ENCODE assay signal across 8 mouse cellular contexts in the genomic region with DNA sequence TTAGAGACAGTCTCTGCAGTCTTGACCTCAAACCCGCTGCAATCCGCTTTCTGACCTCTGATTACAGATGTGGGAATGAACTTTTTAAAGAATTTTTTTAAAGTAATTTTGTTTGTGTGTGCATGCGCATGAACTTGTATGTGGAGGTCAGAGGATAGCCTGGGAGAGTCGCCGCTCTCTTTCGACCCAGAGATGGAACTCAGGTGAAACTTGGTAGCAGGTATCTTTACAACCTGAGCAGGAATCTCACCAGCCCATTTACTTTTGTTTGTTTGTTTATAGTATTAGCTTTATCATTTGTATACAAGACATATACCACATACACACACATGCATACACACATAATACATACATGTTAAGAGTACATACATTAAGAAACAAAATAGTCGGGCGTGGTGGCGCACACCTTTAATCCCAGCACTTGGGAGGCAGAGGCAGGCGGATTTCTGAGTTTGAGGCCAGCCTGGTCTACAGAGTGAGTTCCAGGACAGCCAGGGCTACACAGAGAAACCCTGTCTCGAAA. TPM values are rescaled to one million over a fixed set of nuclear protein-coding genes. Genes with fewer than 3 reads are reported as not detected.
DNase-seq lines count a peak whose midpoint lies in the region; ATAC-seq and TF ChIP-seq lines count a peak whose summit lies in the region.

No protein-coding gene starts in this region.

- 52% methylated on average over 11 of the region's 11 CpGs for WGBS in embryonic facial prominence, embryonic 14.5 days
- 47% methylated on average over 11 of the region's 11 CpGs for WGBS in intestine, embryonic 16.5 days
- 54% methylated on average over 11 of the region's 11 CpGs for whole genome bisulfite sequencing in neural tube, embryonic 12.5 days

- peak overlapping the region; percentile 92 for H3K4me2 ChIP-seq in embryonic facial prominence, embryonic 14.5 days (ENCODE audit: low read depth, low read length)
- H3K4me2 ChIP-seq in intestine, embryonic 16.5 days (ENCODE audit: low read depth, low read length), result peak overlapping the region; percentile 45
- peak overlapping the region; percentile 96 for H3K4me2 ChIP-seq in neural tube, embryonic 12.5 days (replicated peaks)

- H3K27me3 ChIP-seq in embryonic facial prominence, embryonic 14.5 days (replicated peaks; ENCODE audit: control insufficient read depth, insufficient read depth, low read length), result 0 out of 2 replicates have a peak, but pooled peaks cover 3% of the 10 kb centered on the region
- H3K27me3 ChIP-seq in intestine, embryonic 16.5 days (replicated peaks; ENCODE audit: control insufficient read depth, insufficient read depth, low read length), result no peaks in the 10 kb centered on the region
- H3K27me3 ChIP-seq in neural tube, embryonic 12.5 days (replicated peaks), result no peaks in the 10 kb centered on the region

- peak overlapping the region; percentile 84 for H3K27ac ChIP-seq in layer of hippocampus, adult 2 months
- H3K27ac ChIP-seq in embryonic facial prominence, embryonic 14.5 days (replicated peaks; ENCODE audit: low read depth, low read length), result no peak overlapping the region
- H3K27ac ChIP-seq in intestine, embryonic 16.5 days (ENCODE audit: low read length), result no peak overlapping the region
- no peak overlapping the region for H3K27ac ChIP-seq in neural tube, embryonic 12.5 days

- H3K36me3 ChIP-seq in embryonic facial prominence, embryonic 14.5 days (ENCODE audit: control insufficient read depth, insufficient read depth, low read length), result peaks cover 11% of the 10 kb centered on the region; the same call in 1 of the 2 replicates
- no peaks in the 10 kb centered on the region; the same call in 1 of the 2 replicates for H3K36me3 ChIP-seq in intestine, embryonic 16.5 days (ENCODE audit: control insufficient read depth, insufficient read depth, low read length)
- H3K36me3 ChIP-seq in neural tube, embryonic 12.5 days, result peaks cover 14% of the 10 kb centered on the region

- H3K9ac ChIP-seq in embryonic facial prominence, embryonic 14.5 days (ENCODE audit: low read depth, low read length), result peak overlapping the region; percentile 38
- peak overlapping the region; percentile 88 for H3K9ac ChIP-seq in intestine, embryonic 16.5 days (ENCODE audit: low read depth, low read length)
- 0 out of 2 replicates have a peak overlapping the region, but pooled peaks have one; percentile 68 for H3K9ac ChIP-seq in neural tube, embryonic 12.5 days

- no peak for TF ChIP-seq CTCF in layer of hippocampus, adult 2 months (conservative IDR thresholded peaks at IDR 0.05)

- H3K4me3 ChIP-seq in layer of hippocampus, adult 2 months, result peak overlapping the region; percentile 89
- H3K4me3 ChIP-seq in embryonic facial prominence, embryonic 14.5 days (ENCODE audit: low read depth, low read length), result peak overlapping the region; percentile 94
- peak overlapping the region; percentile 93 for H3K4me3 ChIP-seq in intestine, embryonic 16.5 days (ENCODE audit: low read length)
- H3K4me3 ChIP-seq in neural tube, embryonic 12.5 days, result peak overlapping the region; percentile 90

- H3K4me1 ChIP-seq in embryonic facial prominence, embryonic 14.5 days (ENCODE audit: control insufficient read depth, insufficient read depth, low read length), result peaks cover 5% of the 10 kb centered on the region; the same call in 1 of the 2 replicates
- H3K4me1 ChIP-seq in intestine, embryonic 16.5 days (ENCODE audit: control insufficient read depth, insufficient read depth, low read length), result peaks cover 11% of the 10 kb centered on the region
- H3K4me1 ChIP-seq in neural tube, embryonic 12.5 days, result peaks cover 12% of the 10 kb centered on the region

- ATAC-seq in embryonic facial prominence, embryonic 14.5 days (ENCODE audit: low read depth), result no peak; the same call in 1 of the 2 replicates
- ATAC-seq in intestine, embryonic 16.5 days, result no peak; the same call in 1 of the 2 replicates
- ATAC-seq in neural tube, embryonic 12.5 days (ENCODE audit: low FRiP score, low read depth), result peak; percentile 45

- no peak for DNase-seq in layer of hippocampus, adult 2 months (ENCODE audit: low spot score in 2 of 2)
- no peak for DNase-seq in layer of hippocampus, adult 9-10 months (ENCODE audit: low spot score)
- DNase-seq in embryonic facial prominence, embryonic 14.5 days (ENCODE audit: low spot score), result no peak
- no peak for DNase-seq in urinary bladder, postnatal 25 days (ENCODE audit: low spot score)
- DNase-seq in spleen, adult 12 weeks (ENCODE audit: low spot score), result no peak
- DNase-seq in thymus, adult 18-20 months, result no peak

- H3K9me3 ChIP-seq in embryonic facial prominence, embryonic 14.5 days (ENCODE audit: control insufficient read depth, low read length), result no peaks in the 10 kb centered on the region
- no peaks in the 10 kb centered on the region for H3K9me3 ChIP-seq in intestine, embryonic 16.5 days (ENCODE audit: control insufficient read depth, low read length)
- peaks cover 4% of the 10 kb centered on the region; the same call in 1 of the 2 replicates for H3K9me3 ChIP-seq in neural tube, embryonic 12.5 days

RNA-seq across cellular contexts. Expression of gene Mrps22, which starts 0.4 kb away (rescaled TPM):
- 10 to 100 TPM; 29.0 to 32.4 TPM for total RNA-seq in layer of hippocampus, adult 2 months (2021)
- 45.5 and 47.0 TPM in 2 replicates for polyA plus RNA-seq in embryonic facial prominence, embryonic 14.5 days (2014; fragmentation: Nextera tagmentation; extraction: Ambion mirVana)
- 64.7 and 68.7 TPM in 2 replicates for polyA plus RNA-seq in intestine, embryonic 16.5 days (2015; fragmentation: Nextera tagmentation; extraction: Ambion mirVana)
- 58.6 and 61.7 TPM in 2 replicates for polyA plus RNA-seq in neural tube, embryonic 12.5 days (2016; fragmentation: Nextera tagmentation; extraction: Ambion mirVana)

RNA-seq across cellular contexts. Expression of gene Copb2, which starts 38.4 kb away (rescaled TPM):
- total RNA-seq in layer of hippocampus, adult 2 months (2021), result 10 to 100 TPM; 92.7 to 94.2 TPM
- 201 and 226 TPM in 2 replicates for polyA plus RNA-seq in embryonic facial prominence, embryonic 14.5 days (2014; fragmentation: Nextera tagmentation; extraction: Ambion mirVana)
- polyA plus RNA-seq in intestine, embryonic 16.5 days (2015; fragmentation: Nextera tagmentation; extraction: Ambion mirVana), result 160 and 166 TPM in 2 replicates
- 160 and 169 TPM in 2 replicates for polyA plus RNA-seq in neural tube, embryonic 12.5 days (2016; fragmentation: Nextera tagmentation; extraction: Ambion mirVana)

Comparison
In these comparisons a context has a peak if more than half of its experiments do, and no peak if none do; other contexts are left out.
1. H3K4me2 ChIP-seq: peak in every context shown above with its lines; median percentile 96 in neural tube, embryonic 12.5 days; 92 in embryonic facial prominence, embryonic 14.5 days; 45 in intestine, embryonic 16.5 days.
2. H3K9ac ChIP-seq: peak in every context shown above with its lines; median percentile 88 in intestine, embryonic 16.5 days; 68 in neural tube, embryonic 12.5 days; 38 in embryonic facial prominence, embryonic 14.5 days.